Mouse (Mus musculus): ENCODE data around the gene Rfx5. TPM values are rescaled to one million over a fixed set of nuclear protein-coding genes. Genes with fewer than 3 reads are reported as not detected.

Gene Rfx5
- polyA plus RNA-seq, 1 experiment from 2014 or later = 9.8 TPM

DNA sequence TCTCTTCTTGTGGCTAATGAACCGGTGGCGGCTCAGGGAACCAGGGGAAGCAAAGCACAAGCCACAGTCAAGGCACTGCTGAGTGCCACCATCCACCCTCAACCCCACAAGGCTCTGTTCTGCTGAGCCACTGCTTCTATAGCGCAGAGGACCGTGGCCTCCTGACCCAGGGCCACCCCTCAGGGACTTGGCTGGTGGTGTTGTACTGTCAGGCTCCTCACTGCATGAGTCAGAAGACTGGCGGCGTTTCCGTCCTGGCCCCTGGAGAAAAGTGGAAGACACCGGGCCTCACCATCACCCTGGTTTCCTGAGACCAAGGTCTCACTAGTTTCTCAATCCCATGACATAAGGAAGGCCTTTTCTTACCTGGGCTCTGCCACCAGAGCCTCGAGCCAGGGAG lies 53.8 kb downstream of the Rfx5 start:
- H3K4me3 ChIP-seq = no peak overlapping the region
- no peak overlapping the region for H3K27ac ChIP-seq
- no peak overlapping the region for H3K9ac ChIP-seq
- peaks cover 94% of the 10 kb centered on the region for H3K36me3 ChIP-seq
- WGBS = 86% methylated on average over 9 of the region's 9 CpGs
- no peaks in the 10 kb centered on the region for H3K4me1 ChIP-seq
- H3K9me3 ChIP-seq = no peaks in the 10 kb centered on the region
- H3K4me2 ChIP-seq = no peak overlapping the region
- no peak for ATAC-seq (ENCODE audit: borderline replicate concordance, extremely low read depth, low FRiP score, low TSS enrichment)
- no peaks in the 10 kb centered on the region for H3K27me3 ChIP-seq

DNA sequence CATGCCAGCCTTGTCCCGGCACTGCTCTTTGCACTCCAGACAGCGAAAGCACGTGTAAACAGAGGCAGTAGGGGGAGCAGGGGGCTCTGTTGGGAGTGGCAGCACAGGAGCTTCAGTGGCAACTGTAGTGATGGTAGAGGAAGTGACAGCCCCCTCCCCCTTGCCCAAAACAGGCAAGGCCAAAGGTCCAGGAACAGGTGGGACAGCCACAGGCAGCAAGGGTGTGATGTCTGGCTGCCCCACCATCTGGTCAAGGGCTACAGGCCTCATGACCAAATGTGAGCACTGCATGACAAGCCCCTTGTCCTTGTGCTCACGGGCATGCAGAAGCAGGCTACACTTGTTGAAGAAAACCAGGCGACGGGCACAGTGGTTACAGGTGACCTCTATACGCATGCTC lies 56.5 kb downstream of the Rfx5 start:
- Histone ChIP-seq H3K4me2 (no peak overlapping the region), H3K9ac (no peak overlapping the region), H3K9me3 (no peaks in the 10 kb centered on the region), H3K27ac (no peak overlapping the region), H3K4me1 (peaks cover 13% of the 10 kb centered on the region), H3K27me3 (no peaks in the 10 kb centered on the region), H3K4me3 (no peak overlapping the region), H3K36me3 (peaks cover 71% of the 10 kb centered on the region)
- no peak for ATAC-seq (ENCODE audit: borderline replicate concordance, extremely low read depth, low FRiP score, low TSS enrichment)
- 78% methylated on average over 7 of the region's 7 CpGs for WGBS

Small RNAs within 50 kb of the gene (microRNA-seq; reads per million reads assigned to microRNA genes)
- not detected for gene Mir7013

Other genes starting within 250 kb of the Rfx5 start
- gene Cgn, start 167.6 kb upstream of the Rfx5 start, polyA plus RNA-seq (2015; fragmentation: Nextera tagmentation; extraction: Ambion mirVana) = 28.8 and 29.7 TPM in 2 replicates
- gene Pogz, start 116.5 kb upstream of the Rfx5 start, polyA plus RNA-seq (2015; fragmentation: Nextera tagmentation; extraction: Ambion mirVana) = 13.7 and 16.3 TPM in 2 replicates
- gene Psmb4, start 67.1 kb upstream of the Rfx5 start, polyA plus RNA-seq (2015; fragmentation: Nextera tagmentation; extraction: Ambion mirVana) = 336 and 350 TPM in 2 replicates
- 216 and 237 TPM in 2 replicates for gene Selenbp1, start 21.0 kb upstream of the Rfx5 start, polyA plus RNA-seq (2015; fragmentation: Nextera tagmentation; extraction: Ambion mirVana)
- 20.5 and 21.8 TPM in 2 replicates for gene Pi4kb, start 20.7 kb downstream of the Rfx5 start, polyA plus RNA-seq (2015; fragmentation: Nextera tagmentation; extraction: Ambion mirVana)
- 22.0 and 22.9 TPM in 2 replicates for gene Zfp687, start 61.4 kb downstream of the Rfx5 start, polyA plus RNA-seq (2015; fragmentation: Nextera tagmentation; extraction: Ambion mirVana)
- 239 and 245 TPM in 2 replicates for gene Psmd4, start 88.5 kb downstream of the Rfx5 start, polyA plus RNA-seq (2015; fragmentation: Nextera tagmentation; extraction: Ambion mirVana)
- gene Pip5k1a, start 152.9 kb downstream of the Rfx5 start, polyA plus RNA-seq (2015; fragmentation: Nextera tagmentation; extraction: Ambion mirVana) = 17.2 and 18.1 TPM in 2 replicates
- 163 and 165 TPM in 2 replicates for gene Vps72, start 156.9 kb downstream of the Rfx5 start, polyA plus RNA-seq (2015; fragmentation: Nextera tagmentation; extraction: Ambion mirVana)
- 1.3 and 2.1 TPM in 2 replicates for gene Tmod4, start 170.4 kb downstream of the Rfx5 start, polyA plus RNA-seq (2015; fragmentation: Nextera tagmentation; extraction: Ambion mirVana)
- gene Scnm1, start 179.9 kb downstream of the Rfx5 start, polyA plus RNA-seq (2015; fragmentation: Nextera tagmentation; extraction: Ambion mirVana) = 64.0 and 71.4 TPM in 2 replicates
- 13.3 and 14.9 TPM in 2 replicates for gene Lysmd1, start 180.0 kb downstream of the Rfx5 start, polyA plus RNA-seq (2015; fragmentation: Nextera tagmentation; extraction: Ambion mirVana)
- gene Tnfaip8l2, start 188.3 kb downstream of the Rfx5 start, polyA plus RNA-seq (2015; fragmentation: Nextera tagmentation; extraction: Ambion mirVana) = 4.0 and 4.5 TPM in 2 replicates
- 3.6 and 3.8 TPM in 2 replicates for gene Sema6c, start 206.4 kb downstream of the Rfx5 start, polyA plus RNA-seq (2015; fragmentation: Nextera tagmentation; extraction: Ambion mirVana)